Mouse (Mus musculus) Muller cell, postnatal 12 days (primary cell): ENCODE data around the gene Dapk3.
"Not testable (repeated sequence)": the region's sequence is repeated elsewhere in the genome, so short reads cannot be mapped to it uniquely, and the experiment has no call there.

Experiments
- DNase-seq: peaks from one replicate; pipeline ENCODE4 v3.0.0-alpha.2; 2015; ENCODE audit errors: inconsistent ontology term

The Dapk3 gene

GRCm38 (mm10) chr10:81200141-81200540 is 17.3 kb downstream of the Dapk3 start:
- no peak for DNase-seq

- DNase-seq: no peak
These were observed 17.9 kb downstream of the Dapk3 start for GRCm38 (mm10) chr10:81200605-81201287.

- DNase-seq: peak; percentile 49
These were observed 19.3 kb downstream of the Dapk3 start, which contains the start of gene Nmrk2 for GRCm38 (mm10) chr10:81201807-81202758. Gene Nmrk2 (minus strand): TSS chr10:81202051.

GRCm38 (mm10) chr10:81202978-81203720 is 20.3 kb downstream of the Dapk3 start:
- DNase-seq: no peak

- DNase-seq: no peak
These were observed 21.3 kb downstream of the Dapk3 start for GRCm38 (mm10) chr10:81204137-81204536.

GRCm38 (mm10) chr10:81210154-81210553 is 27.3 kb downstream of the Dapk3 start:
- no peak for DNase-seq

GRCm38 (mm10) chr10:81216260-81216659 is 33.5 kb downstream of the Dapk3 start:
- DNase-seq: no peak

GRCm38 (mm10) chr10:81216810-81217209 is 34.0 kb downstream of the Dapk3 start:
- no peak for DNase-seq

- not testable (repeated sequence) for DNase-seq
These were observed 34.5 kb downstream of the Dapk3 start for GRCm38 (mm10) chr10:81217267-81217666.

- DNase-seq: no peak
These were observed 35.2 kb downstream of the Dapk3 start for GRCm38 (mm10) chr10:81217964-81218363.

GRCm38 (mm10) chr10:81221402-81222015 is 38.7 kb downstream of the Dapk3 start:
- no peak for DNase-seq

- not testable (repeated sequence) for DNase-seq
These were observed 40.9 kb downstream of the Dapk3 start for GRCm38 (mm10) chr10:81223731-81224130.

GRCm38 (mm10) chr10:81229735-81230437 is 47.1 kb downstream of the Dapk3 start:
- DNase-seq: no peak

GRCm38 (mm10) chr10:81230438-81231332 is 47.9 kb downstream of the Dapk3 start, which contains the start of gene Atcay:
Gene Atcay (minus strand): TSS chr10:81230833.
- DNase-seq: peak; percentile 57

- no peak for DNase-seq
These were observed 48.6 kb downstream of the Dapk3 start for GRCm38 (mm10) chr10:81231436-81231835.

- peak; percentile 95 for DNase-seq
These were observed 49.9 kb downstream of the Dapk3 start, which contains the start of gene Zfr2 for GRCm38 (mm10) chr10:81232580-81233225. Gene Zfr2 (plus strand): TSS chr10:81233155.

- DNase-seq: no peak
These were observed 50.4 kb downstream of the Dapk3 start for GRCm38 (mm10) chr10:81233226-81233585.

- no peak for DNase-seq
These were observed 51.4 kb downstream of the Dapk3 start for GRCm38 (mm10) chr10:81234206-81234605.
